Mouse (Mus musculus) liver, adult (tissue): ENCODE results near the gene Jag2.

Experiments
- GATA4 ChIP-seq: IDR thresholded peaks from 2 replicates; pipeline ENCODE4 v1.6.1; 2014; ENCODE audit warnings: mild to moderate bottlenecking, low read length; ENCODE audit not compliant: insufficient replicate concordance

Jag2 gene

GRCm38 (mm10) chr12:112869783-112870204 is 59.8 kb downstream of the Jag2 start:
- TF ChIP-seq GATA4: no peak

GRCm38 (mm10) chr12:112868178-112869087 is 61.1 kb downstream of the Jag2 start, which contains the start of gene Gpr132:
Gene Gpr132, minus strand, starts transcription at chr12:112868228.
- TF ChIP-seq GATA4: no peak

- TF ChIP-seq GATA4: no peak
Observed at GRCm38 (mm10) chr12:112867106-112867674, 62.4 kb downstream of the Jag2 start.

- no peak for TF ChIP-seq GATA4
Observed at GRCm38 (mm10) chr12:112866467-112867080, 63.0 kb downstream of the Jag2 start.

GRCm38 (mm10) chr12:112864804-112865203 is 64.8 kb downstream of the Jag2 start:
- TF ChIP-seq GATA4: no peak

GRCm38 (mm10) chr12:112861911-112862321 is 67.7 kb downstream of the Jag2 start:
- no peak for TF ChIP-seq GATA4

GRCm38 (mm10) chr12:112860765-112861164 is 68.8 kb downstream of the Jag2 start:
- TF ChIP-seq GATA4: no peak

- TF ChIP-seq GATA4: no peak
Observed at GRCm38 (mm10) chr12:112859930-112860329, 69.6 kb downstream of the Jag2 start.

- TF ChIP-seq GATA4: no peak
Observed at GRCm38 (mm10) chr12:112858581-112859336, 70.8 kb downstream of the Jag2 start.
